Mouse (Mus musculus): ENCODE measurements at regions not wholly inside any gene's neighbourhood (a gene's known extent, or its start where the extent isn't known, plus 50 kb on each side); places are given as distances from the start of the nearest gene placed in this dataset.
A peak's percentile ranks its signal among the peaks of the same experiment; 100 is the strongest.

DNA sequence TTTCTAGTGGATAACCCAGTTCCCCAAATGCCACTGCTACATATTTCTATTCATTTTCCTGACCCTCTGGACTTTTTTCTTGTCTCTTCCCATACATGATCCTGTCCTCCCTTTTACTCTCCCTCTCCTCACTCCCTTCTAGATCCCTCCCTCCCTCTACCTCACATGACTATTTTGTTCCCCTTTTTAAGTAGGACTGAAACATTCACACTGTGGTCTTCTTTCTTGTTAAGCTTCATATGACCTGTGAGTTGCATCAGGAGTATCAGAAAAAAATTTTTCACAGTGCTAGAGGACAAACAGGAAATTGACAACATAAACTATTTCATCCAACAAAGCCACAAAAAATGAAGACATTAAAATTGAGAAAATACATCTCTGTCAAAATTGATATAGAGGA lies 797.5 kb downstream of the Ndufa4 start:
- no peak for DNase-seq (ENCODE audit: low spot score)

GRCm38 (mm10) chr6:11108346-11108966 lies 798.8 kb downstream of the Ndufa4 start:
- peak; percentile 58 for DNase-seq (ENCODE audit: low spot score)

DNA sequence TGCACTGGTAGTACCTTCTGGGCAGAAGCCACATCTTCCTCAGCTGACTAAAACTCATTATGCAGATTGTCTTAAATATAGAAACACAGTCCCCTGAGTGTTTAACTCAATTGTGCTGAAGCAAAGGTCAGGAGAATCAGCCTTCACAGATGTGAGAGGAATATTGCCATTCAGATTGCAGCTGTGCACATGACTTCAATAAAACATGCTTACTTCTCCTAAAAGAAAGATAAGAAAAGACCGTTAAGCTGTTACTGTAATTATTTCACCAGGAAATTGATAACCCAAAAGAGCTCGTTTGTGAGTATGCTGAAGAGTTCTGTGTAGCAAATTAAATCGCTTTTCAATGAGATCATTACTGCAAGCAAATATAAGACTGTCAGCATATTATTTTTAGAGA lies 803.9 kb downstream of the Ndufa4 start:
- DNase-seq (ENCODE audit: low spot score), result no peak

- no peak for DNase-seq (ENCODE audit: low spot score)
Observed at GRCm38 (mm10) chr6:11060961-11061583, 846.2 kb downstream of the Ndufa4 start.
